Mouse (Mus musculus): ENCODE data around the gene Plekhh2. TPM values are rescaled to one million over a fixed set of nuclear protein-coding genes. Genes with fewer than 3 reads are reported as not detected.

The Plekhh2 gene
- polyA plus RNA-seq, 1 experiment from 2014 or later = 3.2 TPM

Other genes starting within 250 kb of the Plekhh2 start
- 7.9 and 8.9 TPM in 2 replicates for gene Thada, start 45.7 kb upstream of the Plekhh2 start, polyA plus RNA-seq (2014; fragmentation: Nextera tagmentation; extraction: Ambion mirVana)
- gene Dync2li1, start 114.6 kb downstream of the Plekhh2 start, polyA plus RNA-seq (2014; fragmentation: Nextera tagmentation; extraction: Ambion mirVana) = 11.9 and 12.8 TPM in 2 replicates
- not detected in 2 replicates for gene Abcg8, start 164.4 kb downstream of the Plekhh2 start, polyA plus RNA-seq (2014; fragmentation: Nextera tagmentation; extraction: Ambion mirVana)
- 0.43 and 0.99 TPM in 2 replicates for gene Abcg5, start 171.1 kb downstream of the Plekhh2 start, polyA plus RNA-seq (2014; fragmentation: Nextera tagmentation; extraction: Ambion mirVana)

Measured in heart, embryonic 11.5 days (tissue).